Mouse (Mus musculus) hindbrain, postnatal 0 days (tissue): ENCODE measurements at regions not wholly inside any gene's neighbourhood (a gene's known extent, or its start where the extent isn't known, plus 50 kb on each side); places are given as distances from the start of the nearest gene placed in this dataset.

Experiments used
- ATAC-seq: fragments of 200-750 bp; cut with Nextera tagmentation; 2 replicates; pipeline ENCODE4 v1.8.0; 2017; ENCODE audit warnings: mild to moderate bottlenecking, moderate TSS enrichment, moderate library complexity
- DNase-seq: peaks from one replicate; pipeline ENCODE4 v3.0.0-alpha.2; 2015; ENCODE audit warnings: low spot score
- H3K27ac ChIP-seq: fragments of 300-500 bp; sonication (generic); 2 replicates; pipeline ENCODE4 v1.5.1; 2014; ENCODE audit warnings: mild to moderate bottlenecking
- H3K27me3 ChIP-seq: fragments of 300-500 bp; sonication (generic); 2 replicates; pipeline ENCODE4 v1.6.1; 2014; ENCODE audit warnings: low read length, mixed read lengths; ENCODE audit not compliant: insufficient read depth
- H3K36me3 ChIP-seq: fragments of 300-500 bp; sonication (generic); 2 replicates; pipeline ENCODE4 v1.6.1; 2014; ENCODE audit warnings: low read length, mixed read lengths; ENCODE audit not compliant: insufficient read depth
- H3K4me1 ChIP-seq: fragments of 300-500 bp; sonication (generic); 2 replicates; pipeline ENCODE4 v1.6.1; 2014; ENCODE audit warnings: antibody characterized with exemption, low read length, mixed read lengths; ENCODE audit not compliant: insufficient read depth
- H3K4me2 ChIP-seq: fragments of 300-500 bp; sonication (generic); 2 replicates; pipeline ENCODE4 v1.6.1; 2014; ENCODE audit warnings: low read depth, mild to moderate bottlenecking, low read length, moderate library complexity, mixed read lengths
- H3K4me3 ChIP-seq: fragments of 300-500 bp; sonication (generic); 2 replicates; pipeline ENCODE4 v1.5.1; 2014; ENCODE audit warnings: low read length
- H3K9ac ChIP-seq: fragments of 300-500 bp; sonication (generic); replicated peaks from 2 replicates; pipeline ENCODE4 v1.6.1; 2014; ENCODE audit warnings: mild to moderate bottlenecking, low read length, moderate library complexity, mixed read lengths
- H3K9me3 ChIP-seq: fragments of 300-500 bp; sonication (generic); 2 replicates; pipeline ENCODE4 v1.6.1; 2016; ENCODE audit warnings: low read length, mixed read lengths
- CTCF ChIP-seq: IDR thresholded peaks from 2 replicates; pipeline ENCODE4 v1.5.1; 2016; ENCODE audit warnings: antibody characterized with exemption, control low read depth, low read depth
- WGBS: fragments of 180-500 bp; shearing (Covaris S2); extraction: QIAGEN DNeasy Blood & Tissue Kit; methylation state at CpG from one replicate; pipeline ENCODE4 v1.1.7; 2014; 5-methylcytosine and 5-hydroxymethylcytosine counted together

- no peaks in the 10 kb centered on the region for H3K27me3 ChIP-seq
- no peak overlapping the region for H3K27ac ChIP-seq
- no peak overlapping the region for H3K4me3 ChIP-seq
- H3K9ac ChIP-seq = no peak overlapping the region
- no peak for TF ChIP-seq CTCF
- DNase-seq (no peak), ATAC-seq (no peak)
- no peaks in the 10 kb centered on the region for H3K4me1 ChIP-seq
- 63% methylated on average over 6 of the region's 6 CpGs for WGBS
- H3K9me3 ChIP-seq = no peaks in the 10 kb centered on the region
- no peaks in the 10 kb centered on the region for H3K36me3 ChIP-seq
- H3K4me2 ChIP-seq = no peak overlapping the region
Measured at GRCm38 (mm10) chr8:55754189-55754588, 152.6 kb downstream of the Adam29 start.

GRCm38 (mm10) chr8:55724303-55725279, 182.2 kb downstream of the Adam29 start:
- ATAC-seq = peak; percentile 18; the same call in 1 of the 2 replicates
- no peak overlapping the region for H3K4me3 ChIP-seq

GRCm38 (mm10) chr8:55691791-55692190, 215.0 kb downstream of the Adam29 start:
- Histone ChIP-seq H3K9ac (no peak overlapping the region), H3K4me1 (no peaks in the 10 kb centered on the region), H3K27me3 (no peaks in the 10 kb centered on the region), H3K36me3 (no peaks in the 10 kb centered on the region), H3K4me3 (no peak overlapping the region), H3K27ac (no peak overlapping the region), H3K4me2 (no peak overlapping the region), H3K9me3 (no peaks in the 10 kb centered on the region)
- ATAC-seq (no peak), DNase-seq (no peak)
- no peak for TF ChIP-seq CTCF
- 83% methylated on average over 2 of the region's 2 CpGs for WGBS

More at GRCm38 (mm10) chr8:55724303-55725279, 182.2 kb downstream of the Adam29 start:
- no peak overlapping the region for H3K4me2 ChIP-seq
- H3K9ac ChIP-seq = no peak overlapping the region
- DNase-seq = peak; percentile 5
- no peaks in the 10 kb centered on the region for H3K36me3 ChIP-seq
- H3K27ac ChIP-seq = no peak overlapping the region
- no peaks in the 10 kb centered on the region for H3K9me3 ChIP-seq
- 69% methylated on average over 5 of the region's 5 CpGs for WGBS
- no peak for TF ChIP-seq CTCF
- H3K4me1 ChIP-seq = no peaks in the 10 kb centered on the region
- H3K27me3 ChIP-seq = no peaks in the 10 kb centered on the region

GRCm38 (mm10) chr8:55680436-55680835, 226.3 kb downstream of the Adam29 start:
- Histone ChIP-seq H3K4me2 (no peak overlapping the region), H3K27me3 (no peaks in the 10 kb centered on the region), H3K27ac (no peak overlapping the region), H3K4me1 (no peaks in the 10 kb centered on the region), H3K9ac (no peak overlapping the region), H3K9me3 (no peaks in the 10 kb centered on the region), H3K36me3 (no peaks in the 10 kb centered on the region), H3K4me3 (no peak overlapping the region)
- WGBS = 70% methylated on average over 1 of the region's 1 CpGs
- no peak for TF ChIP-seq CTCF
- DNase-seq (no peak), ATAC-seq (no peak)

GRCm38 (mm10) chr8:55638716-55639115, 268.0 kb downstream of the Adam29 start:
- no peaks in the 10 kb centered on the region for H3K9me3 ChIP-seq
- ATAC-seq = no peak
- H3K36me3 ChIP-seq = no peaks in the 10 kb centered on the region
- H3K27ac ChIP-seq = no peak overlapping the region
- H3K4me3 ChIP-seq = no peak overlapping the region
- no peaks in the 10 kb centered on the region for H3K27me3 ChIP-seq
- no peaks in the 10 kb centered on the region for H3K4me1 ChIP-seq
- 76% methylated on average over 2 of the region's 2 CpGs for WGBS
- no peak overlapping the region for H3K4me2 ChIP-seq
- DNase-seq = no peak
- no peak for TF ChIP-seq CTCF
- H3K9ac ChIP-seq = no peak overlapping the region

GRCm38 (mm10) chr8:55622399-55622798, 284.3 kb downstream of the Adam29 start:
- whole genome bisulfite sequencing = 75% methylated on average over 2 of the region's 2 CpGs
- no peak overlapping the region for H3K9ac ChIP-seq
- H3K4me1 ChIP-seq = no peaks in the 10 kb centered on the region
- DNase-seq (no peak), ATAC-seq (peak; percentile 32; the same call in 1 of the 2 replicates)
- H3K27me3 ChIP-seq = no peaks in the 10 kb centered on the region
- no peaks in the 10 kb centered on the region for H3K9me3 ChIP-seq
- H3K4me2 ChIP-seq = no peak overlapping the region
- H3K36me3 ChIP-seq = no peaks in the 10 kb centered on the region
- TF ChIP-seq CTCF = no peak
- H3K27ac ChIP-seq = no peak overlapping the region
- no peak overlapping the region for H3K4me3 ChIP-seq
